Comparison of ENCODE assay signal across 8 mouse cellular contexts in the genomic region with DNA sequence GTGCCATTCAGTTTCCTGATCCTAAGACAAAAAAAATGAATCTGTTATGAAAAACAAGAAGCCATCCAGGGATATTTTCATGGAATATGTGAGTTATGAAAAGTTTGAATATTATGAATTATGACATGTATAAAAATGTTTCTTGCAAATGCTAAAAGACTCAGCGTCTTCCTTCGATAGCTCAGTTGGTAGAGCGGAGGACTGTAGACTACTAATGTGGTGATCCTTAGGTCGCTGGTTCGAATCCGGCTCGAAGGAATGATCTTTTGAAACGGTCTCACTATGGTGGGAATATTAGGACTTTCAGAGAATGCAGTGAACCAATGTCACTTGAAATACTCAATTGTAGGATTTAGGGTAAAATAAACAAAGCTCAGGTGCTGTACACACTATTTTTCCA. TPM values are rescaled to one million over a fixed set of nuclear protein-coding genes. Genes with fewer than 3 reads are reported as not detected.
A peak's percentile ranks its signal among the peaks of the same experiment; 100 is the strongest.
DNase-seq lines count a peak whose midpoint lies in the region; ATAC-seq lines count a peak whose summit lies in the region.
"Had no signal": no experiment of that assay in that cellular context is flagged by ENCODE, and none has a peak within 500 bp of the region (broad histone marks: within the 10 kb centered on the region; RNA-seq: fewer than 3 reads in every experiment).

No protein-coding gene starts in this region.

- no peaks in the 10 kb centered on the region for H3K9me3 ChIP-seq in intestine, embryonic 14.5 days (ENCODE audit: control insufficient read depth, low read length)
- no peaks in the 10 kb centered on the region for H3K9me3 ChIP-seq in intestine, embryonic 15.5 days
- no peaks in the 10 kb centered on the region for H3K9me3 ChIP-seq in limb, embryonic 11.5 days (ENCODE audit: control insufficient read depth, low read length)
- H3K9me3 ChIP-seq: neural tube, embryonic 13.5 days had no signal

- H3K4me2 ChIP-seq in intestine, embryonic 14.5 days (ENCODE audit: low read length), result no peak overlapping the region
- H3K4me2 ChIP-seq in intestine, embryonic 15.5 days (replicated peaks), result no peak overlapping the region
- H3K4me2 ChIP-seq in limb, embryonic 11.5 days (ENCODE audit: low read depth, severe bottlenecking), result no peak overlapping the region

- peaks cover 23% of the 10 kb centered on the region; the same call in 1 of the 2 replicates for H3K4me1 ChIP-seq in intestine, embryonic 14.5 days (replicated peaks; ENCODE audit: control insufficient read depth, insufficient read depth, low read length)
- peaks cover 3% of the 10 kb centered on the region; the same call in 1 of the 2 replicates for H3K4me1 ChIP-seq in intestine, embryonic 15.5 days (replicated peaks)
- 0 out of 2 replicates have a peak, but pooled peaks cover 2% of the 10 kb centered on the region for H3K4me1 ChIP-seq in limb, embryonic 11.5 days (ENCODE audit: control insufficient read depth, insufficient read depth, low read length)

- no peak overlapping the region for H3K4me3 ChIP-seq in intestine, embryonic 14.5 days (ENCODE audit: low read depth, low read length)
- H3K4me3 ChIP-seq in intestine, embryonic 15.5 days (replicated peaks), result no peak overlapping the region
- H3K4me3 ChIP-seq in limb, embryonic 11.5 days (ENCODE audit: low read depth, low read length), result no peak overlapping the region
- H3K4me3 ChIP-seq: neural tube, embryonic 13.5 days had no signal

- no peak for ATAC-seq in intestine, embryonic 14.5 days (replicated peaks; ENCODE audit: low FRiP score, low TSS enrichment, low read depth)
- ATAC-seq in intestine, embryonic 15.5 days, result no peak
- no peak for ATAC-seq in limb, embryonic 11.5 days (ENCODE audit: insufficient number of reproducible peaks, low FRiP score, low TSS enrichment, low read depth)

- WGBS in intestine, embryonic 14.5 days, result 24% methylated on average over 8 of the region's 8 CpGs
- WGBS in intestine, embryonic 15.5 days, result 22% methylated on average over 8 of the region's 8 CpGs
- 9% methylated on average over 8 of the region's 8 CpGs for WGBS in limb, embryonic 11.5 days

- H3K27me3 ChIP-seq in intestine, embryonic 14.5 days (replicated peaks; ENCODE audit: control insufficient read depth, insufficient read depth, low read length), result no peaks in the 10 kb centered on the region
- no peaks in the 10 kb centered on the region for H3K27me3 ChIP-seq in intestine, embryonic 15.5 days (replicated peaks)
- H3K27me3 ChIP-seq in limb, embryonic 11.5 days (ENCODE audit: control insufficient read depth, insufficient read depth, low read length), result no peaks in the 10 kb centered on the region
- H3K27me3 ChIP-seq: neural tube, embryonic 13.5 days had no signal

- peak; percentile 73 for DNase-seq in intestine, embryonic 14.5 days (ENCODE audit: low spot score)
- DNase-seq in ES-CJ7 (ENCODE audit: low read depth, low spot score) (peak; percentile 92), NIH3T3 (ENCODE audit: low read depth) (peak; percentile 82)
- peak; percentile 74 for DNase-seq in limb, embryonic 11.5 days (ENCODE audit: low spot score)
- no peak for DNase-seq in urinary bladder, postnatal 4 days (ENCODE audit: low spot score in 2 of 2)
- no peak for DNase-seq in urinary bladder, postnatal 36 days (ENCODE audit: low spot score in 2 of 2)

- peaks cover 10% of the 10 kb centered on the region for H3K36me3 ChIP-seq in intestine, embryonic 14.5 days (ENCODE audit: control insufficient read depth, insufficient read depth, low read length)
- peaks cover 7% of the 10 kb centered on the region; the same call in 1 of the 2 replicates for H3K36me3 ChIP-seq in intestine, embryonic 15.5 days
- H3K36me3 ChIP-seq in limb, embryonic 11.5 days (ENCODE audit: control insufficient read depth, insufficient read depth, low read length), result peaks cover 6% of the 10 kb centered on the region

- H3K27ac ChIP-seq in intestine, embryonic 14.5 days (ENCODE audit: low read depth), result no peak overlapping the region
- no peak overlapping the region for H3K27ac ChIP-seq in intestine, embryonic 15.5 days
- no peak overlapping the region for H3K27ac ChIP-seq in limb, embryonic 11.5 days (replicated peaks; ENCODE audit: low read depth, low read length)
- H3K27ac ChIP-seq: neural tube, embryonic 13.5 days had no signal

- H3K9ac ChIP-seq in intestine, embryonic 14.5 days (ENCODE audit: low read length), result no peak overlapping the region
- H3K9ac ChIP-seq in intestine, embryonic 15.5 days, result no peak overlapping the region
- H3K9ac ChIP-seq in limb, embryonic 11.5 days (ENCODE audit: low read length), result no peak overlapping the region
- H3K9ac ChIP-seq: neural tube, embryonic 13.5 days had no signal

RNA-seq across cellular contexts. Expression of gene Abt1, which starts 2.7 kb away (rescaled TPM):
- polyA plus RNA-seq in intestine, embryonic 14.5 days (2014; fragmentation: Nextera tagmentation; extraction: Ambion mirVana), result 11.9 and 13.8 TPM in 2 replicates
- polyA plus RNA-seq in intestine, embryonic 15.5 days (2015; fragmentation: Nextera tagmentation; extraction: Ambion mirVana), result 11.2 TPM in 2 replicates
- 16.3 and 17.4 TPM in 2 replicates for polyA plus RNA-seq in limb, embryonic 11.5 days (2014; fragmentation: Nextera tagmentation; extraction: Ambion mirVana)

RNA-seq across cellular contexts. Expression of gene Btn1a1, which starts 39.4 kb away (rescaled TPM):
- polyA plus RNA-seq in intestine, embryonic 14.5 days (2014; fragmentation: Nextera tagmentation; extraction: Ambion mirVana), result 0.05 and 0.11 TPM in 2 replicates
- 0.08 and 0.11 TPM in 2 replicates for polyA plus RNA-seq in intestine, embryonic 15.5 days (2015; fragmentation: Nextera tagmentation; extraction: Ambion mirVana)
- not detected in 2 replicates for polyA plus RNA-seq in limb, embryonic 11.5 days (2014; fragmentation: Nextera tagmentation; extraction: Ambion mirVana)

RNA-seq across cellular contexts. Expression of gene Zfp322a, which starts 57.3 kb away (rescaled TPM):
- 39.5 and 49.8 TPM in 2 replicates for polyA plus RNA-seq in intestine, embryonic 14.5 days (2014; fragmentation: Nextera tagmentation; extraction: Ambion mirVana)
- 34.5 and 40.5 TPM in 2 replicates for polyA plus RNA-seq in intestine, embryonic 15.5 days (2015; fragmentation: Nextera tagmentation; extraction: Ambion mirVana)
- 71.9 and 76.4 TPM in 2 replicates for polyA plus RNA-seq in limb, embryonic 11.5 days (2014; fragmentation: Nextera tagmentation; extraction: Ambion mirVana)

Comparison
In these comparisons a context has a peak if more than half of its experiments do, and no peak if none do; other contexts are left out.
1. DNase-seq: peak in intestine, embryonic 14.5 days (single experiment), ES-CJ7 (single experiment), NIH3T3 (single experiment) and limb, embryonic 11.5 days (single experiment); none in urinary bladder, postnatal 4 days (0 of 2) and urinary bladder, postnatal 36 days (0 of 2).